Mouse (Mus musculus): Measurements from ENCODE around the gene Rabl2.

The Rabl2 gene

DNA sequence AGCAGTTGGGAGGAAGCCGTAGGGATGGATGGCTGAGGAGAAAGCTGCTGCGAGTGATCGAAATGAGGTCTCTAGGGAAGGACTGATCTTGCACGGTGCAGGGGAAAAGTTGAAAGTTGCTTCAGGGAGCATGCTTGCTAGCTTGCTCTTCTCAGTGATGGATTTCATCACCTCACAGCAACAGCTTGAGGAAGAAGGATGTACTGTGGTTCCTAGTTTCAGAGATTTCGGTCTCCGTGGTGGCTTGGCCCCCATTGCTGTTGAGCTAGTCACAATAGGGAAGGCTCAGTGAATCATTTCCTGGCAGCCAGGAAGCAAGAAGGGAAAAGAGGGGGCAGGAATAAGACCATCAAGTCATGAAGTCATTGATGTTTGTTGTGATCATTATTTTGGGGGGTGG is 36.1 kb downstream of the Rabl2 start:
- in situ Hi-C loops (cut with MboI; ENCODE audit: unreplicated experiment in 2 of 2) = no loop called here

DNA sequence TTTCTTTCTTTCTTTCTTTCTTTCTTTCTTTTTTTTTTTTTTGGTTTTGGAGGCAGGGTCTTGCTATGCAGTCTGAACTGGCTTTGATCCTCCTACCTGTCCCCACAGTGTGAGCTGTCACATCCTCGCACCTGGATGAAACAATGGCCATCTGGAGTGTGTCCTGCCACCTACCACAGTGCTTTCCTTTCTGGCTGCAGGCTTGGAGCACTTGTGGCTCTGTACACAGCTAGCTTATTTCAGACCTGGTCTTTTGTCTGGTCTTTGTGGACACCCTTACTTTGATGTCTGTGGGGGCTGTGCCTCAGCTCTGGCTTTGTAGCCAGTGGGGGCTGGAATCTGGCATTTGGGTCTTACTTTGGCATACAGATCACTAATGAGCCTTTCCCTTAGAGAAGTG is 40.0 kb downstream of the Rabl2 start:
- in situ Hi-C loops (cut with MboI; ENCODE audit: unreplicated experiment in 2 of 2) = no loop called here

DNA sequence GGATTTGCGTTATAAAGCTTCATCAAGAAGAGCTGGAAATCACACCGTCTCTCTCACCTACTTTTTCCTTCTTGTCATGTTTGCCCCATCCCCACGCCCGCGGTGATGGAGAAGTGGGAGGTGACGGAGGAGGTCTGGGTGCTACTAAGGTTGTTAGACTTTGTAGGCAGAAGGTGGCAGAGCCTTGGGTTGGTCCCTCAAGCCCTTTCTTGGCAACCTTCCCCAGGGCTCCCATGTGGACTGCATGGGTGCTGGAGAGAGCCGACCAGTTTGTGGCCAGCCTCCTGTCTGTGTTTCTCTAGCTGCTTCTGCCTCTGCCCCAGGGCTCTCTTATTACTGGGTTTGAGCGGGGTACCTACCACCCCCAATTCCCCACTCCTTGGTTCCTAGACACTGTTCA is 41.2 kb downstream of the Rabl2 start:
- in situ Hi-C loops (cut with MboI; ENCODE audit: unreplicated experiment in 2 of 2) = no loop called here

DNA sequence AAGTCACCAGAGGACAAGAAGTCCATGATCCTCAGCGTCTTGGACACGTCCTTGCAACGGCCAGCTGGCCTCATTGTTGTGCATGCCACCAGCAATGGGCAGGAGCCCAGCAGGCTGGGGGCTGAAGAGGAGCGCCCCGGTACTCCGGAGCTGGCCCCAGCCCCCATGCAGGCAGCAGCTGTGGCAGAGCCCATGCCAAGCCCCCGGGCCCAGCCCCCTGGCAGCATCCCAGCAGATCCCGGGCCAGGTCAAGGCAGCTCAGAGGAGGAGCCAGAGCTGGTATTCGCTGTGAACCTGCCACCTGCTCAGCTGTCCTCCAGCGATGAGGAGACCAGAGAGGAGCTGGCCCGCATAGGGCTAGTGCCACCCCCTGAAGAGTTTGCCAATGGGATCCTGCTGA is 42.9 kb downstream of the Rabl2 start:
- in situ Hi-C loops (cut with MboI; ENCODE audit: unreplicated experiment in 2 of 2) = no loop called here

DNA sequence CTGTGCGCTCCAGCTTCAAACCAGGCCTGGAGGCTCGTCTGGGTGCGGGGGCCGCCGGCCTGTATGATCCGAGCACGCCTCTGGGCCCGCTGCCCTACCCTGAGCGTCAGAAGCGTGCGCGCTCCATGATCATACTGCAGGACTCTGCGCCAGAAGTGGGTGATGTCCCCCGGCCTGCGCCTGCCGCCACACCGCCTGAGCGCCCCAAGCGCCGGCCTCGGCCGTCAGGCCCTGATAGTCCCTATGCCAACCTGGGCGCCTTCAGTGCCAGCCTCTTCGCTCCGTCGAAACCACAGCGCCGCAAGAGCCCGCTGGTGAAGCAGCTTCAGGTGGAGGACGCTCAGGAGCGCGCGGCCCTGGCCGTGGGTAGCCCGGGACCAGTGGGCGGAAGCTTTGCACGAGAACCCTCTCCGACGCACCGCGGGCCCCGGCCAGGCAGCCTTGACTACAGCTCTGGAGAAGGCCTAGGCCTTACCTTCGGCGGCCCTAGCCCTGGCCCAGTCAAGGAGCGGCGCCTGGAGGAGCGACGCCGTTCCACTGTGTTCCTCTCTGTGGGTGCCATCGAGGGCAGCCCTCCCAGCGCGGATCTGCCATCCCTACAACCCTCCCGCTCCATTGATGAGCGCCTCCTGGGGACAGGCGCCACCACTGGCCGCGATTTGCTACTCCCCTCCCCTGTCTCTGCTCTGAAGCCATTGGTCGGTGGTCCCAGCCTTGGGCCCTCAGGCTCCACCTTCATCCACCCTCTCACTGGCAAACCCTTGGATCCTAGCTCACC is 43.7 kb downstream of the Rabl2 start:
- in situ Hi-C loops (cut with MboI; ENCODE audit: unreplicated experiment in 2 of 2) = no loop called here

DNA sequence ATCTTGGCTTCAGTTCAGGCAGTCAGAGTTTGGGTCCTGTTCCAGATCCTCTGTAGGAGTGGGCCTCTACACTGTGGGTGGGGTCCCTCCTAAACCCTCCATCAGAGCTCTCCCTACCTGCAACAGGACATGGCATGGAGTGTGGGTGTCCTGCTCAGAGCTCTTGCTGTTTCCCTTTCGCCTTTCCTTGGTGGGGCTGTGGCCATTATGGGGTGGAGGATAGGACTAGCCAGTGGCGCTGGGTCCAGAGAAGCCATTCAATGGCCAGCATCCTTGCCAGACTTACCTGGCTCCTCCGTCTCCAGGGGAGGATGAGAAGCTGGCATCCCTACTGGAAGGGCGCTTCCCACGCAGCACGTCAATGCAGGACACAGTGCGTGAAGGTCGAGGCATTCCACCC is 44.4 kb downstream of the Rabl2 start:
- in situ Hi-C loops (cut with MboI; ENCODE audit: unreplicated experiment in 2 of 2) = no loop called here

DNA sequence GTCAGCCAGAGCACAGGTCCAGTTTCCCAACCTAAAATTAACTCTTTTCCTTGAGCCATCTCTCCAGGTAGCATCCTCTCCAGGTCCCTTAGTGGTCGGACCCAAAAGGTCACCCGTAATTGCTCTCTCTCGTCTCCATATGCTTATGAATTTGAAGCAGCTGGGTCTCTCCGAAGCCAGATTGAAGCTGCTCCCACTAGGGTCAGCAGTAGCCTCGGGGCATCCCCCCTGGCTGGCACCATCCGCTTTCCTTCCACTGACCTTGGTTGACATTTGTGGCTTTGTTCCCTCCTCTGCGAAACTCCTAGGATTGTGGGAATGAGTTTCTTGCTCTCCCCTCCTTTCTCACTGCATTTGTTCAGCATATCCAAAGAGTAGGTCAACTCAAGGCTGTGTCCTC is 47.6 kb downstream of the Rabl2 start:
- in situ Hi-C loops (cut with MboI; ENCODE audit: unreplicated experiment in 2 of 2) = no loop called here

DNA sequence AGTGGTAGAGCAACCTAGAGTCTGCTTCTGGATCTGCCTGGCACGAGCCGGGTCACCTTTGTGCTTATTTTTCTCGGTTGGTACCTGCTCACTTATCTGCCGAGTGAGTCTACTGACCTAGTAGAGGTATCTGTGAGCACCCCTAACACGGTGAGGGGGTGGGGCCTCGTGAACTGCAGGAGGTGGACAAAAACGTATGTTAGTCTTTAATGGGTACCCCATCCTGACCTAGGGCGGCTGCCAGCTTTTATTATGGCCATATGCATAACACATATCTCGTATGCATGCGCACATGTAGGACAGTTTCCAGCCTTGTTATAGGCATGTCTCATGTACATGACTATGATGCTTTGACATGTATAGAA is 57.9 kb downstream of the Rabl2 start:
- in situ Hi-C loops (cut with MboI; ENCODE audit: unreplicated experiment in 2 of 2) = no loop called here

DNA sequence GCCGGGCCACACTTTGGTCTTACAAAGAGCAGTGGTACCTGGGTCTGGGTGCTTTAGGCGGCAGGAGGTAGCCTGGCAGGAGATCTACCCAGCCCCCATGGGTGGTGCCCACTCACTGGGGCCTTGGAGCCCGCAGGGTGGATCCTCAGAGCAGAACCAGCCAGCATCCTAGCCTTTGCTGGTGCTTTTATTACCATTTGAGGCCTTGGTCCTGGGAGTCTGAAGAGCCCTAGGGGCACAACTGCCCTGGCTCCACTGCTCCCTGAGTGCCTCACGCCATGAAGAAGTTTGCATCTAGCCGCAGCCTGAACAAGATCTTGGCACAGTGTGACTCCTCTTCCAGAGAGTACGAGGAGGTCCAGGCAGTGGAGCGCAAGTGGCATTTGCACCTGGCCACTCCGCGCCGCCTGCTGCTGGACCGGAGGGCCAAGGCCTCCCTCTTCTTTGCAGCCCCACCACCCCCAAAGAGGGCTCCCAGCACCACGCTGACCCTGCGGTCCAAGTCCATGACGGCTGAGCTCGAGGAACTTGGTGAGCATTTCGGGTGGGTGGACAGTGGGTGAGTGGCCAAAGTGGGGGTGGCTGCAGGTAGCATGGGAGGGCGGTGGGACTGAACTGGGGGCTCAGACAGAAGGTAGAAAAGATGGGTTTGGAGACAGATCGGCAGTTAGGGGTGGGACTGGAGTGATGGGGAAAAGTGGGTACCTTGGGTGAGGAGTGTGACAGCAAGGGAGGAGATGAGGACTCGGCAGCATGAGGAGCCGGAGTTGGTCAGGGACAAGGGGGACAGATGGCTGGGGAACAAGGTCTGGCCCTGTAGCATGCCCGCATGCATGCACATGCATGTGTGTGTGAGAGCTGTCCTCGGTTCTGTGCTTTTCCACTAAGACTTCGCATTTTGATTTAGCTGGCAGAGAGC is 58.5 kb downstream of the Rabl2 start:
- in situ Hi-C loops (cut with MboI; ENCODE audit: unreplicated experiment in 2 of 2) = no loop called here

All from v-Abl transformed pro-B cells (cell line).